Mouse (Mus musculus) E14TG2a.4 (cell line): ENCODE results near the gene Mylk.
A peak's percentile ranks its signal among the peaks of the same experiment; 100 is the strongest.

Experiments
- H3K27me3 ChIP-seq: 2 replicates; pipeline ENCODE4 v1.6.1; 2014; ENCODE audit warnings: low read length, control low read depth; ENCODE audit not compliant: insufficient read depth
- H3K36me3 ChIP-seq: 2 replicates; pipeline ENCODE4 v1.6.1; 2014; ENCODE audit warnings: low read length, control low read depth; ENCODE audit not compliant: insufficient read depth
- H3K4me1 ChIP-seq: replicated peaks from 2 replicates; pipeline ENCODE4 v1.6.1; 2014; ENCODE audit warnings: low read depth, low read length, control low read depth
- H3K4me3 ChIP-seq: replicated peaks from 2 replicates; pipeline ENCODE4 v1.5.1; 2014; ENCODE audit warnings: mild to moderate bottlenecking, low read length
- H3K9me3 ChIP-seq: 2 replicates; pipeline ENCODE4 v1.6.1; 2014; ENCODE audit warnings: low read length, control low read depth
- CTCF ChIP-seq: conservative IDR thresholded peaks from 2 replicates; pipeline ENCODE4 v1.5.1; 2014; ENCODE audit warnings: low read length
- NANOG ChIP-seq: IDR thresholded peaks from 2 replicates; pipeline ENCODE4 v1.6.1; 2014; ENCODE audit warnings: borderline replicate concordance, low read length, mixed read lengths
- POU5F1 ChIP-seq: IDR thresholded peaks from 2 replicates; pipeline ENCODE4 v1.6.1; 2014; ENCODE audit warnings: low read length, borderline replicate concordance

The Mylk gene

DNA sequence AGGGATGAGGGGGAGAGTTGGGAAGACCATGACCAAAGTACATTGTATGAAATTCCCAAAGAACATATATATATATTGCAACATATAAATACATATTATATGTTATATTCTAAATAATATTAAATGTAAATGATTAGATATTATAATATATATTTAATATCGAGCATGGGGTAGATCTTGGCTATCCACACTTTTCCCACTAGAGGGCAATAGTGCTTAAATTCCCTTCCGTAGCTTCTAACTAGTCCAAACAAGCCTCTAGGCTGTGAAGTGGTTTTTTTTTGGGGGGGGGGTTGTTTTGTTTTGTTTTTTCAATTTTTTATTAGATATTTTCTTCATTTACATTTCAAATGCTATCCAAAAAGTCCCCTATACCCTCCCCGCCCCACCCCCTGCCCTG is 152.0 kb downstream of the Mylk start:
- TF ChIP-seq CTCF (no peak), POU5F1 (no peak)
- H3K36me3 ChIP-seq, result no peaks in the 10 kb centered on the region
- H3K4me1 ChIP-seq, result no peaks in the 10 kb centered on the region
- peaks cover 23% of the 10 kb centered on the region for H3K27me3 ChIP-seq
- H3K4me3 ChIP-seq, result no peak overlapping the region
- H3K9me3 ChIP-seq, result no peaks in the 10 kb centered on the region

DNA sequence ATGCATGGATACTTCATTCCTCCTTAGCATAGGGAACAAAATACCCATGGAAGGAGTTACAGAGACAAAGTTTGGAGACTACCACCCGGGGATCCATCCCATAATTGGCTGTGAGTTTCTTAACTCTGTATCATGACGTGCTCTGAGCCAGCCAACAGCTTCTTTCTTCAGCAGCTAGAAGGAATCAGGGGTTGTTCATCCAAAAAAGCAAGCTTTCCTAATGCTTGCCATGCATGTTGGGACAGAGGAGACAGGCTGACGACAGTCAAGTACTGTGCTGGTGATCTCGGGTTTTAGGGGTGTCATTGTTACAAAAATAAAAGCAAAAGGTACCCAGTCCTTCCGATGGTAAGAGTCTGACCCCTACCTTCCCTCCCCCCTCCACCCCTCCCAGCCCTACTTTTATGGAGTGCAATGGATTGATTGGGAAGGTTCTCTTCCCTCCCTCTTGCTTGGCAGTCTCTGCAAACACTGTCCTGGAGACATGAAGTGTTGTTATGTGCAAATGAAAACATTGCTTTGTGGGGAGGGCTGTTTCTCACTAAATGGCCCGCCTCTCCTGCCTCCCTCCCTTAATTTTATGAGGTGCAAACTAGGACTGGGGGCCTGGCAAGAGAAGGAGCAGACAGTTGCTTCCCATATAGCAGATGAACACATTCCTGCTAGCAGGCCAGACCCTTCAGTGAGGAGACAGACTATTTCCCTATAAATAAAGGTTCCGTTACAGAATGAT is 153.2 kb downstream of the Mylk start:
- H3K9me3 ChIP-seq, result no peaks in the 10 kb centered on the region
- H3K4me3 ChIP-seq, result no peak overlapping the region
- H3K27me3 ChIP-seq, result peaks cover 23% of the 10 kb centered on the region
- TF ChIP-seq NANOG (no peak), POU5F1 (no peak), CTCF (no peak)
- no peaks in the 10 kb centered on the region for H3K4me1 ChIP-seq
- H3K36me3 ChIP-seq, result no peaks in the 10 kb centered on the region

DNA sequence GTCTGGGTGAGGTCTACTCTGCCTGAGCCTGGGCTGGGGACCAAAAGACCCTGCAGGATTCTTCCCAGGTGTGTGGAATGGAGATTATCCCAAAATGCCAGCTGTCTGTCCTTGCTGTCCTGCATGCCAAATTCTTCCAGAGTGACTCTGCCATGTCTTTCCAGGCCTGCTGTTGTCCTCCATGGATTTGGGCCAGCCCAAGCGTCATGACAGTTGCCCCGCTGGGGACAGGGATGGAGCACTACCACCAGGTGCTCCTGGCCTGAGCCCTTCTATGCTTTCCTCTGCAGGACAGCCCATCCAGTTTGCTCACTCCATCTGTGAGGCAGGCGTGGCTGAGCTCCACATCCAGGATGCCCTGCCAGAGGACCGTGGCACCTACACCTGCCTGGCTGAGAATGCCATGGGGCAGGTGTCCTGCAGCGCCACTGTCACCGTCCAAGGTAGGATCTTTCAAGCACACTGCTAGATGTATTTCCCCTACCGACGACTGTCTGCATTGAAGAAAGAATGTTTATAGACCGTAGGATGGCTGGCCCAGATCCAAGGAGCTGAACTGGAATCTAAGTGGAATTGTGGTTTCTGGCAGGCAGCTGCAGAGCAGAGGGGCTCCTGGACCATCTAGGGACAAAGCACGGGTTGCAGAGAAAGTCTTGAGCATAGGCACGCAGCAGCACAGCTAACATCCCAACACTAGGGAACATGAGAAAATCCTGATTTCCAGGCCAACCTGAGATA is 154.2 kb downstream of the Mylk start:
- H3K27me3 ChIP-seq, result peaks cover 23% of the 10 kb centered on the region
- H3K4me3 ChIP-seq, result no peak overlapping the region
- no peak for TF ChIP-seq NANOG
- no peak for TF ChIP-seq CTCF
- TF ChIP-seq POU5F1, result no peak
- H3K4me1 ChIP-seq, result no peaks in the 10 kb centered on the region
- no peaks in the 10 kb centered on the region for H3K9me3 ChIP-seq
- no peaks in the 10 kb centered on the region for H3K36me3 ChIP-seq

DNA sequence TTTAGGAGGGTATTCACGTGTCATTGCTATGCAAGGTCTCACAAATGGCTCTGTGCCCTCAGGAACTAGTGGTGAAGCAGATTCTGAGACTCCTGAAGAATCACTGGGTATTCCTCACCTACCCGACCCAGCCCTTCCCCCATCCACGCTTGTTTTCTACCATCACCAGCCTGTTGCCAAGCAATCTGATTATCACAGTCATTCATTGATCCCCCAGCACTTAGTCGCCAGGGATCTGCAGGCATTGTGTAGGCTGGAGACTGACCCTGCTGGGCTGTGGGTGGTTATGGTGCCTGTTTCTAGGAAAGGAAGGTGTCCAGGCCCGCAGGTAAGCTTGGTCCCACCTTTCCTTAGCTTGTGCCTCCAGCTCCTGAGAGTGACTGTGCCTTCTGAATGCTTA is 155.0 kb downstream of the Mylk start:
- Histone ChIP-seq H3K4me1 (no peaks in the 10 kb centered on the region), H3K9me3 (no peaks in the 10 kb centered on the region), H3K4me3 (no peak overlapping the region), H3K36me3 (no peaks in the 10 kb centered on the region), H3K27me3 (peaks cover 26% of the 10 kb centered on the region)
- TF ChIP-seq CTCF (no peak), POU5F1 (no peak), NANOG (no peak)

DNA sequence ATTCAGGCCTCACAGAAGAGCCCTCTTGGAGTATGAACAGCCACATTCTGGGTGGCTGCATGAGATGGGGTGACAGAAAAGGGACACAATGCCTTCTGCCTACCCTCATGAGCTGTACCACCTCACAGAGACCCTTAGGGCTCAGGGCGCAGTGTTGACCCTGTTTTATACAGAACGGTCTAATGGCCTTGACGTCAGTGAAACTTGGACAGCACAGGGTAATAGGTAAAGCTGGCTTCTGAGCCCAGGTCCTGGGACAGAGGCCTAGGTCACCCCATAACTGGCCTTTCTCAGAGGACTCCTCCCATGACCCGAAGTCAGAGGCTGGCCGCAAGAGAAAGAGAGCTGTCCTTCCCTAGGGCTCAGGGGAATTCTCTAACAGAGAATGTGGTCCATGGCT is 155.5 kb downstream of the Mylk start:
- H3K36me3 ChIP-seq, result no peaks in the 10 kb centered on the region
- peaks cover 27% of the 10 kb centered on the region for H3K27me3 ChIP-seq
- TF ChIP-seq POU5F1 (no peak), NANOG (no peak), CTCF (no peak)

DNA sequence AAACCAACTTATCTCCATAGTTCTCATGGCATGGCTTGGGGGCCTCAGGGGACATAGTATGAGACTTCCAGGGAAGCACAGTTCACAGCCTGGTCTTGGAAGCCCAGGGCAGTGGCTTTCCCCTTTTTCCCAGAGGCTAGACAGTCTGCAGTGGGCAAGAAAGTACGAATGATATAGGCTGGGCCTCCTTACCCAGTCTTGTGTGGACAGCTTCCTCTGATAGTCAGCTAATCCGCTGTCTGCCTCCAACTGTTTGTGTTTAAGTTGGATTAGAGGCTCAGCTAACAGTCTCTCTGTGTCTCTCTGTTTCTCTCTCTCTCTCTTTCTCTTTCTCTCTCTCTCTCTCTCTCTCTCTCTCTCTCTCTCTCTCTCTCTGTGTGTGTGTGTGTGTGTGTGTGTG is 156.0 kb downstream of the Mylk start:
- H3K4me3 ChIP-seq, result no peak overlapping the region
- no peaks in the 10 kb centered on the region for H3K4me1 ChIP-seq
- TF ChIP-seq CTCF (no peak), NANOG (no peak), POU5F1 (no peak)
- H3K9me3 ChIP-seq, result no peaks in the 10 kb centered on the region
- H3K27me3 ChIP-seq, result peaks cover 27% of the 10 kb centered on the region
- no peaks in the 10 kb centered on the region for H3K36me3 ChIP-seq

More for the DNA sequence above, 155.5 kb downstream of the Mylk start:
- Histone ChIP-seq H3K4me3 (no peak overlapping the region), H3K4me1 (no peaks in the 10 kb centered on the region), H3K9me3 (no peaks in the 10 kb centered on the region)

DNA sequence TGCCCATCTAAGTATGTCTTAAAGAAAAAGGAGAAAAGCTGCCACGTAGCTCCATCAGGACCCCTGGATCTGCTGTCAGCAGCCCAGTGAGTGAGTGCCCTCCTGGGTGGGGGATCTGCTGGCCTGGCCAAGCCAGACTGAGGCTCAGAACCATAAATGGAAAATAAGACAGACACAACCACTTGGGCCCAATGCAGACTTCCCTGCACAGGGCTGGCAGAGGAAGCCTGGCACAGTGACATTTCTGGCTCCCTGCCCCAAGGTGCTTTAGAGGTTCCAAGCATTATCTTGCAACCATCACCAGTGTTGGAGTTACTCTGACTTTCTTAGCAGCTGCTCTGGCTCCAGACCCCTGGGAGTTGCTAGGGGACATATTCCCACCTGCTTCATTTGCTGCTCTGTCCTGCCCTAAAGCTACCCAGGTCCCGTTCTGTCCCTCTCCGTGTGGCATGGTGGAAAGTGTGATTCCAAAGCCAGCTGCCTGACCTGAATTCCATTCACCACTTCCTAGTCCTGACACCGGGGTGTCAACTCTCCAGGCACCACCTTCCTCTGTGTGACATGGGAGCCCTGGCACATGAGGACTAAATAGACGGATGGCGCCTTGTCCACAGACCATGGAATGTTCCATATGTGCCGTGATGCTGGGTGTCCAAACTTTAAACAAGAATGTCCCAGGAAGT is 156.7 kb downstream of the Mylk start:
- TF ChIP-seq POU5F1 (no peak), NANOG (no peak), CTCF (no peak)
- no peaks in the 10 kb centered on the region for H3K9me3 ChIP-seq
- no peak overlapping the region for H3K4me3 ChIP-seq
- H3K27me3 ChIP-seq, result peaks cover 27% of the 10 kb centered on the region
- no peaks in the 10 kb centered on the region for H3K36me3 ChIP-seq
- no peaks in the 10 kb centered on the region for H3K4me1 ChIP-seq

DNA sequence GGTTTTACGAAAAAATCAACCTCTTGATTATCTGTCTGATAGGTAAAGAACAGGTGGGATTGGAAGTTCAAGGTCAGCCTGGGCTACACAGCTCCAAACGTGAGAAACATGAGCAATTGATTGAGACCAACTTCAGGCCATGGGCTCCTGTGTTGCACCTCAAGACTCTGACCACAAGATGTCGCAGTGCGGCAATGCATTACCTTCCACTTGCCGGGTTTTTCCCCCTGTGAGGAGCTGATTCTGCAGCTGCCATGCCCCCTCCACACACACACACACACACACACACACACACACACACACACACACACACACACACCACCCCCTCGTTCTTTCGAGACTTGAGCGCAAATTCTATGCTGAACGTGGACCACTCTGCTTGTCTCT is 157.3 kb downstream of the Mylk start:
- Histone ChIP-seq H3K36me3 (no peaks in the 10 kb centered on the region), H3K9me3 (no peaks in the 10 kb centered on the region), H3K4me1 (no peaks in the 10 kb centered on the region), H3K4me3 (no peak overlapping the region), H3K27me3 (peaks cover 27% of the 10 kb centered on the region)
- TF ChIP-seq CTCF, result peak; percentile 65
- no peak for TF ChIP-seq NANOG

DNA sequence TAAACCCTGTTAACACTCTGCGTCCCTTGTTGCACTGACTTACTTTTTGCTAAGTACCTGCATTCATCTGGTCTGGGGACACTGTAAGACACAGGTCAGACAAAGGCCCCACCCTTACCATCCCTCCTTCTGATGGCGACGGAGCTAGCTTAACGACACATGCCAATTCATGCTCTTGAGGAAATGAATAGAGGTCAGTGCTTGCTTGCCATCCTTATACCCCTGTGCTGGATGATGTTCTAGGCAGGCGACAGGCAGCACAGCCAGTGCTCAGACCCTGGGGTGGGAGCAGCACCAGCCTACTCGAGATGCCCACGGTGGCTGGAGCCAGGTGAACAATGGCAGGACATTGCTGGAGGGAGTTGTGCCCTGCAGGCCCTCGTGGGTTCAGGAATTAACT is 157.8 kb downstream of the Mylk start:
- Histone ChIP-seq H3K9me3 (no peaks in the 10 kb centered on the region), H3K36me3 (no peaks in the 10 kb centered on the region), H3K4me1 (no peaks in the 10 kb centered on the region), H3K27me3 (peaks cover 27% of the 10 kb centered on the region), H3K4me3 (no peak overlapping the region)
- TF ChIP-seq CTCF (no peak), NANOG (no peak), POU5F1 (no peak)
